Mouse (Mus musculus) bone marrow, adult 2 months (tissue): ENCODE data around the gene Tspo. TPM values are rescaled to one million over a fixed set of nuclear protein-coding genes. Genes with fewer than 3 reads are reported as not detected.

Experiments used
- H3K27ac ChIP-seq: fragments of 200-500 bp; 2 replicates; pipeline ENCODE4 v1.5.1; 2012; ENCODE audit warnings: low read depth, mild to moderate bottlenecking, control low read depth, inconsistent platforms, low read length; ENCODE audit not compliant: control insufficient read depth, poor library complexity, insufficient read depth
- H3K4me1 ChIP-seq: fragments of 200-500 bp; 2 replicates; pipeline ENCODE4 v1.6.1; 2011; ENCODE audit warnings: low read length; ENCODE audit not compliant: control insufficient read depth, insufficient read depth
- H3K4me3 ChIP-seq: fragments of 200-500 bp; replicated peaks from 2 replicates; pipeline ENCODE3; 2011; ENCODE audit warnings: mild to moderate bottlenecking, low read depth, low read length, control low read depth; ENCODE audit not compliant: control insufficient read depth
- CTCF ChIP-seq: fragments of 200-500 bp; IDR thresholded peaks from 2 replicates; pipeline ENCODE4 v1.5.1; 2011; ENCODE audit warnings: low read length, control low read depth; ENCODE audit not compliant: control insufficient read depth, insufficient read depth
- POLR2A ChIP-seq: fragments of 200-500 bp; IDR thresholded peaks from 2 replicates; pipeline ENCODE4 v1.6.1; 2011; ENCODE audit warnings: low read depth, mild to moderate bottlenecking, control low read depth, low read length, borderline replicate concordance; ENCODE audit not compliant: control insufficient read depth
- WGBS: fragments of 180-500 bp; shearing (Covaris S2); methylation state at CpG from one replicate; pipeline ENCODE4 v1.1.7; 2018; 5-methylcytosine and 5-hydroxymethylcytosine counted together
- polyA plus RNA-seq: library from polyadenylated mRNA; stranded (reverse); fragments of >200 nt; gene quantifications from 2 replicates; pipeline ENCODE4 v1.2.4, GENCODE M21; 2011; ENCODE audit warnings: low replicate concordance; ENCODE audit not compliant: missing spikeins, insufficient read depth, insufficient read length

The Tspo gene
- polyA plus RNA-seq: 80.1 and 97.0 TPM in 2 replicates

- Histone ChIP-seq H3K4me3 (peak within 1 kb of the TSS; percentile 97), H3K27ac (peak within 1 kb of the TSS; percentile 92), H3K4me1 (peaks cover 5% of the 10 kb centered on the region)
- WGBS: under 1% methylated on average over 28 of the region's 28 CpGs
- TF ChIP-seq POLR2A (peak; percentile 87; the same call in 1 of the 2 replicates), CTCF (no peak)
Measured at GRCm38 (mm10) chr15:83563327-83563856, at the start of gene Tspo, which contains the start of gene Mcat. Gene Tspo (plus strand): TSS chr15:83563592. Gene Mcat (minus strand): TSS chr15:83563787.

GRCm38 (mm10) chr15:83515018-83515417, 48.4 kb upstream of the Tspo start:
- TF ChIP-seq CTCF (no peak), POLR2A (no peak)

GRCm38 (mm10) chr15:83518215-83519048, 45.0 kb upstream of the Tspo start:
- no peak overlapping the region for H3K27ac ChIP-seq
- H3K4me3 ChIP-seq: no peak overlapping the region
- H3K4me1 ChIP-seq: no peaks in the 10 kb centered on the region
- WGBS: 43% methylated on average over 20 of the region's 20 CpGs
- TF ChIP-seq CTCF (peak; percentile 59; the same call in 1 of the 2 replicates), POLR2A (no peak)

More at GRCm38 (mm10) chr15:83515018-83515417, 48.4 kb upstream of the Tspo start:
- H3K4me3 ChIP-seq: no peak overlapping the region
- WGBS: 72% methylated on average over 5 of the region's 5 CpGs
- no peak overlapping the region for H3K27ac ChIP-seq
- H3K4me1 ChIP-seq: no peaks in the 10 kb centered on the region

- TF ChIP-seq POLR2A: no peak
- no peak for TF ChIP-seq CTCF
- H3K27ac ChIP-seq: no peak overlapping the region
- no peak overlapping the region for H3K4me3 ChIP-seq
- no peaks in the 10 kb centered on the region for H3K4me1 ChIP-seq
- 64% methylated on average over 6 of the region's 6 CpGs for WGBS
Measured at GRCm38 (mm10) chr15:83520861-83521382, 42.5 kb upstream of the Tspo start.

GRCm38 (mm10) chr15:83523196-83523595, 40.2 kb upstream of the Tspo start:
- Histone ChIP-seq H3K4me1 (peaks cover 1% of the 10 kb centered on the region), H3K27ac (no peak overlapping the region), H3K4me3 (no peak overlapping the region)
- TF ChIP-seq POLR2A (no peak), CTCF (no peak)
- 51% methylated on average over 7 of the region's 7 CpGs for WGBS

GRCm38 (mm10) chr15:83523638-83524332, 39.6 kb upstream of the Tspo start:
- Histone ChIP-seq H3K27ac (no peak overlapping the region), H3K4me3 (no peak overlapping the region), H3K4me1 (peaks cover 1% of the 10 kb centered on the region)
- 64% methylated on average over 14 of the region's 14 CpGs for whole genome bisulfite sequencing
- TF ChIP-seq POLR2A (no peak), CTCF (no peak)

- H3K27ac ChIP-seq: no peak overlapping the region
- peaks cover 1% of the 10 kb centered on the region for H3K4me1 ChIP-seq
- WGBS: 87% methylated on average over 3 of the region's 3 CpGs
- no peak overlapping the region for H3K4me3 ChIP-seq
- TF ChIP-seq POLR2A (no peak), CTCF (no peak)
Measured at GRCm38 (mm10) chr15:83524333-83524729, 39.1 kb upstream of the Tspo start.
